Mouse (Mus musculus): ENCODE measurements around the gene Gigyf2. TPM values are rescaled to one million over a fixed set of nuclear protein-coding genes. Genes with fewer than 3 reads are reported as not detected.

The Gigyf2 gene
- 24.5 and 30.3 TPM in 2 replicates for polyA plus RNA-seq (2015; fragmentation: Nextera tagmentation; extraction: Ambion mirVana)

DNA sequence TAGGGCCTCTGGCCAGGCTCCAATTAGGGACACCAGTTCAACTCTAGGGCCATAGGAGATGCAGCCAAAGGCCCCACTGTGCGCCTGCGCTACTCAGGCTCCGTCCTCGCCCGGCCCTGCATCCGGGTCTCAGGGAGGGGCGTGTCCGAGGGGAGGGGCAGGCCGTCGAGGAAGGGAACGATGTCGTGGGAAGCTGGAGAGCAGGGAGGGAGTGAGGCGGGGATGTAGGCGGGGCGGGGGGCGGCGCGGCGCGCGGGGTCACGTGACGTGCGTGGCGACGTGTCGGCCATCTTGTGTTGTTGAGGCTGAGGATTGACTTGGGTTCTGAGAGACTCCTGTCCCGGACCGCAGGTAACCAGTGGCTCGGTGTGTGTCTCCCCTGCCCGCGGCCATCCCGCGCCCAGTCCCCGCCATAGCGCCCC lies at the start of gene Gigyf2:
Gene Gigyf2, plus strand, starts transcription at position 257 of the 422 bp plus-strand sequence.

DNA sequence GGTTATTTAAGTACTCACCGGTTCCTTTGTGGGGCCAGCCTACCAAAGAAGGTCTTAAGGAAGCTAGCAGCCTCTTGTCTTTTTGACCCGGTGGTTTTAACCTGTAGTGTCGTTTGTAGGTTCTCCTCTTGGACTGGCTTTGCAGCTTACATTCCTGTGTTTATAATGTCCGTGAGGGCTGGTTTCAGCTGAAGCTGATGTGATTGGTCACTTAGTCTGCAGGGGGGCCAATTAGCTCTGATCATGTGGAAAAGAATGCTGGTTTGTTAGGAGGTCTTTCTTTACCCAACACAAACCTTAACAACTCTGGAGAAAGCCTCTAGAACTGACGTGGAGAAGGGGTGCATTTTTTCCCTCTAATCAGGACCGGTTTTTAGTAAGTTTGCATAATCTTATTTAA lies 67.8 kb downstream of the Gigyf2 start, which contains the start of gene Kcnj13:
Gene Kcnj13, minus strand, starts transcription at position 136 of the 400 bp plus-strand sequence.

DNA sequence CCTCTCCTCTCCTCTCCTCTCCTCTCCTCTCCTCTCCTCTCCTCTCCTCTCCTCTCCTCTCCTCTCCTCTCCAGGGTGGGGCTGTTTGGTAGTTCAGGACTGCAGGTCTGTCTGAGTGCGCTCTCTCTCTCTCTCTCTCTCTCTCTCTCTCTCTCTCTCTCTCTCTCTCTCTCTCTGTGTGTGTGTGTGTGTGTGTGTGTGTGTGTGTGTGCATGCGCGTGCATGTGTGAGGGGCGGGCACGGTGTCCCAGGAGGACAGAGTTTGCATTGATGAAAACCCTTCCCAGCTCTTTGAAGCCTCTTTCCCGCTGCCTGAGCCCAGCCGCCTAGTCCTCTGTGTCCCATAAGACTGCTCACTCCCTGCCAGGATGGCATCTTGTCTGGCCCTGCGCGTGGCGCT lies 143.2 kb downstream of the Gigyf2 start, which contains the start of gene Snorc:
Gene Snorc, plus strand, starts transcription at position 301 of the 400 bp plus-strand sequence.

Other genes with a start within 250 kb of the Gigyf2 start
- not detected in 2 replicates for gene Alppl2, start 237.1 kb upstream of the Gigyf2 start, polyA plus RNA-seq (2015; fragmentation: Nextera tagmentation; extraction: Ambion mirVana)
- gene Alpi, start 225.4 kb upstream of the Gigyf2 start, polyA plus RNA-seq (2015; fragmentation: Nextera tagmentation; extraction: Ambion mirVana): 0.11 and 2.6 TPM in 2 replicates
- gene Akp3, start 202.0 kb upstream of the Gigyf2 start, polyA plus RNA-seq (2015; fragmentation: Nextera tagmentation; extraction: Ambion mirVana): not detected in 2 replicates
- 21.6 and 76.9 TPM in 2 replicates for gene Ecel1, start 170.5 kb upstream of the Gigyf2 start, polyA plus RNA-seq (2015; fragmentation: Nextera tagmentation; extraction: Ambion mirVana)
- not detected in 2 replicates for gene Prss56, start 143.7 kb upstream of the Gigyf2 start, polyA plus RNA-seq (2015; fragmentation: Nextera tagmentation; extraction: Ambion mirVana)
- gene Chrnd, start 136.4 kb upstream of the Gigyf2 start, polyA plus RNA-seq (2015; fragmentation: Nextera tagmentation; extraction: Ambion mirVana): 0.08 TPM in 1 of 2 replicates, not detected in the other
- gene Chrng, start 122.3 kb upstream of the Gigyf2 start, polyA plus RNA-seq (2015; fragmentation: Nextera tagmentation; extraction: Ambion mirVana): 0.11 TPM in 1 of 2 replicates, not detected in the other
- gene Eif4e2, start 113.1 kb upstream of the Gigyf2 start, polyA plus RNA-seq (2015; fragmentation: Nextera tagmentation; extraction: Ambion mirVana): 103 and 124 TPM in 2 replicates
- 40.9 and 116 TPM in 2 replicates for gene Efhd1, start 62.6 kb upstream of the Gigyf2 start, polyA plus RNA-seq (2015; fragmentation: Nextera tagmentation; extraction: Ambion mirVana)
- 0.36 TPM in 2 replicates for gene Kcnj13, start 67.7 kb downstream of the Gigyf2 start, polyA plus RNA-seq (2015; fragmentation: Nextera tagmentation; extraction: Ambion mirVana)
- gene Snorc, start 143.3 kb downstream of the Gigyf2 start, polyA plus RNA-seq (2015; fragmentation: Nextera tagmentation; extraction: Ambion mirVana): not detected in 2 replicates
- gene Neu2, start 182.9 kb downstream of the Gigyf2 start, polyA plus RNA-seq (2015; fragmentation: Nextera tagmentation; extraction: Ambion mirVana): 0.17 and 0.25 TPM in 2 replicates
- gene Ngef, start 246.9 kb downstream of the Gigyf2 start, polyA plus RNA-seq (2015; fragmentation: Nextera tagmentation; extraction: Ambion mirVana): 1.3 and 1.5 TPM in 2 replicates